Mouse (Mus musculus): ENCODE measurements around the gene Dlst.

Dlst gene

GRCm38 (mm10) chr12:85153011-85153410 is 42.4 kb downstream of the Dlst start:
- DNase-seq: no peak

GRCm38 (mm10) chr12:85156324-85156723 is 45.7 kb downstream of the Dlst start:
- no peak for DNase-seq

- DNase-seq: no peak
Measured at GRCm38 (mm10) chr12:85157797-85158460, 47.3 kb downstream of the Dlst start.

- DNase-seq: no peak
Measured at GRCm38 (mm10) chr12:85158801-85159200, 48.2 kb downstream of the Dlst start.

GRCm38 (mm10) chr12:85159592-85159991 is 49.0 kb downstream of the Dlst start:
- no peak for DNase-seq

GRCm38 (mm10) chr12:85164996-85165395 is 54.4 kb downstream of the Dlst start:
- DNase-seq: no peak

- no peak for DNase-seq
Measured at GRCm38 (mm10) chr12:85166631-85167030, 56.0 kb downstream of the Dlst start.

- peak; percentile 82 for DNase-seq
Measured at GRCm38 (mm10) chr12:85169117-85169858, 58.7 kb downstream of the Dlst start.

- no peak for DNase-seq
Measured at GRCm38 (mm10) chr12:85169877-85170276, 59.2 kb downstream of the Dlst start.

- no peak for DNase-seq
Measured at GRCm38 (mm10) chr12:85170284-85170947, 59.8 kb downstream of the Dlst start.

- no peak for DNase-seq
Measured at GRCm38 (mm10) chr12:85170948-85171307, 60.3 kb downstream of the Dlst start.

GRCm38 (mm10) chr12:85174016-85174415 is 63.4 kb downstream of the Dlst start:
- DNase-seq: no peak

GRCm38 (mm10) chr12:85175087-85175675 is 64.5 kb downstream of the Dlst start:
- DNase-seq: no peak

- DNase-seq: no peak
Measured at GRCm38 (mm10) chr12:85175926-85176845, 65.6 kb downstream of the Dlst start.

- no peak for DNase-seq
Measured at GRCm38 (mm10) chr12:85176846-85177523, 66.4 kb downstream of the Dlst start.

GRCm38 (mm10) chr12:85177740-85178239 is 67.2 kb downstream of the Dlst start, which contains the start of gene Pgf:
Gene Pgf (minus strand): TSS chr12:85177790.
- no peak for DNase-seq

GRCm38 (mm10) chr12:85178294-85178693 is 67.7 kb downstream of the Dlst start:
- no peak for DNase-seq

- DNase-seq: no peak
Measured at GRCm38 (mm10) chr12:85181475-85182344, 71.1 kb downstream of the Dlst start.

GRCm38 (mm10) chr12:85182345-85182643 is 71.7 kb downstream of the Dlst start:
- no peak for DNase-seq

GRCm38 (mm10) chr12:85182898-85183297 is 72.3 kb downstream of the Dlst start:
- no peak for DNase-seq

GRCm38 (mm10) chr12:85184118-85184517 is 73.5 kb downstream of the Dlst start:
- no peak for DNase-seq

All from right cerebral cortex, adult 18-20 months (tissue).